Mouse (Mus musculus): ENCODE measurements at regions not wholly inside any gene's neighbourhood (a gene's known extent, or its start where the extent isn't known, plus 50 kb on each side); places are given as distances from the start of the nearest gene placed in this dataset.

DNA sequence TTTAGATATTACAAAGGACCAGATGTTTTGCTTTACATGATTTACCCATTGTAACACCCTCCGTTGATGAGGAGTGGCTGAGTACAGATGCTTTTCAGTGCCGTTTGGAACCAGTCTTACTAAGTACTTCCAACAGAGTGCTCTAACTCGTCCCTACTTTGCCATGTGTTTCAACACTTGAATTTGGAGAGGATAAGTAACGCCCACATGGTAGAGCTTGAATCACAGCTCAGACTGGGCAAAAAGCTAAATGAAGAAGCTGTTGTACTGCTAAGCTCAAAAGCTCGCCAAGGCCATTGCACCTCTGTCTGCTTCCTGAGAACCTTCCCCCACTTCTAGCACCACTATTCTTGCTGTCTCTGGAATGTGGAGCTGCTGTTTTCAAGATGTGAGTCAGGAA, 471.1 kb downstream of the Nfib start:
- no peak for DNase-seq

DNA sequence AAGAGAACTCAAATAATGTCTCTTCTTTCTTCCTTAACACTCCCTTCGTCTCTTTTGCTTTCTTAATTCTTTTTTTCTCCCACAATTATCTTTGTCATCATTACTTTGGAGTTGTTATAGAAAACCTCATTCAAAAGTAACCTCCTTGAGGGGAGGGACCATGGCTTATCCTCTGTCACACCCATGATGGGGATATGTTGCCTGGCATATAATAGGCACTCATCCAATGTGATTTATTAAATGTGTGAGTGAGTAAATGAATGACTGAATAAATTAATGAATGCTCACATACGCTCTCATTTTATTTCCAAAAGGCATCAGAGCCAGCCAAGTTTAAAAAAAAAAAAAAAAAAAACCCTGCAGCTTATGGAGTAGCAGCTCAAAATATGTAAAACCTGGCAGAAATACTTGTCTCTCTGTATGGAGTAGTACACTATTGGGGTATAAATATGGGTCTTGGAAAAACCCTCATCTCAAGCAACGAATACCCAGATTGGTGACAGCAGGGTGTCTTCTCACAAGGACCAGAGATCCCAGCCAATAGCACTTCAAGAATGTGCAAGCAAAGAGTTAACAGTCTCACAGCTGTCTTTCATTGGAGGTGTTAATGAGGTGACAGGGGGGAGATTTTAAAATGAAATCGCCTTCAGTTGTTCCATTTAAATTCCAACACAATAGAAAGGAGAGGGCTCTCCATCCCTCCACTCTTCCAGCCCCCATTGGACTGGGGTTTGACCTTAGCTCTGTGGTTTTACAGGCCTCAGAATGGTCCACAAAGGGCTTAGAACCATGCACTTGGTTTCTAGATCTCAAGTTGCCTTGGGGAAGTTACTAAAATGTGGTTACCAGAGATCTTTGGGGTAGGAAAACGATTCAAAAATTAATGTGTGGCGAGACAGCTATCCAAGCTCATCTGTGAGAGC, 479.1 kb downstream of the Nfib start:
- DNase-seq = no peak

DNA sequence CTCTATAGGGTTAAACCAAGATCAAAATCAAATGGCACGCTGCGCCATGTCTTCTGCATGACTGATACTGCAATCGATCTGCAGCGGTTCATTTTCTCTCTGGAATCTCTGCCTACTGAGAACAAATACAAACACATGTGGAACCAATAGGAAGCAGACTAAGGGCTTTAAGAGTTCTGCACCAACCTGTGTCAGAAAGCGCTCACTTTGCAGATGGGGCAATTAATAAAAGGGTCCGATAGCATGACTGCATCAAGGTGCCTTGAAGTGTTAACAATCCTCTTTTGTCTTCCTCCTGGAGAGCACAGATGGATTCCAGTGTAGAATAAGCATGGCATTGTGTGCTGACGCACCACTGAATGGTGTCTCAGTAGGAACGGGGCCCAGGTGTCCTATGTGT, 484.8 kb downstream of the Nfib start:
- DNase-seq = no peak

DNA sequence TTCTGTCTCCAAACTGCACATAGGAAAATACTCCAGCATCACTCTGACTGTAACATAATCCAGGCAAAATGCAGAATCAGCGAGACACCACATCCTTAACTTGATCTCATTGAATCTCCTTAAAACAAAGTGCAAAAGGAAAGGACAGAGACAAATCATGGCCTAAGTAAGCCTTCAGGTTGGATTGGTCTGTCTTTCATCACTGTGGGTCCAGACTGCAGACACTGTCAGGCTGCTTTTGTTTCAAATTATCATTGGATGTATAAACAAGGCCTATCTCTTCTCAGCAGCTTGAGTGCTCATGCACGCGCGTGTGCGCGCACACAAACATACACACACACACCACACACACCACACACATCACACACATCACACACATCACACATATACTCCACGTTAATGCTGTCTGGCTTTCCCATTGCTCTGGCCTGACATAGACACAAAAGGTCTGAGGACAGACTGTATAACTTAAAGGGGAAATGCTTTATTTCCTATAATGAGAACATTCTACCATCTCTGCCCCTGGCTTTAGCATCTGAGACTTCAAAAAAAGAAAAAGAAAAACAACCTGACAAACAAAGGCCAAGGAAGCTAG, 485.3 kb downstream of the Nfib start:
- no peak for DNase-seq

DNA sequence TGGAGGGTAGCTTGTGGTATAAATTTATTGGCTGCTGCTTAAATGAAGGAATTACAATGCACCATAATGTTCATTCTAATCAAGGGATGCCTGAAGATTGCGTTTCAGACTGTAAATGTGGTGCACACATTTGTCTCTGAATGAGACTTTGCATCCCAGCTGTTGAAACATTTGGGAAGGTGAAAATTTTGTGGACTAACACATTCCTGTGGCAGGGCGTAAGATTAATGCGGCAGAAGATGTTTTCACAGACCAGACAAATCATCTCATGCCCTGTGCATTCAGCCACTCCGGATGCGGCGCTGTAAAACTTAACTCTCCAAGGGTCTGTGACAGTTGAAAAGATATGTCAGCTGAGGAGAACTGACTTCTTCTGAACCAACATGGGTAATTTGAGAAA, 486.9 kb downstream of the Nfib start:
- DNase-seq = no peak

DNA sequence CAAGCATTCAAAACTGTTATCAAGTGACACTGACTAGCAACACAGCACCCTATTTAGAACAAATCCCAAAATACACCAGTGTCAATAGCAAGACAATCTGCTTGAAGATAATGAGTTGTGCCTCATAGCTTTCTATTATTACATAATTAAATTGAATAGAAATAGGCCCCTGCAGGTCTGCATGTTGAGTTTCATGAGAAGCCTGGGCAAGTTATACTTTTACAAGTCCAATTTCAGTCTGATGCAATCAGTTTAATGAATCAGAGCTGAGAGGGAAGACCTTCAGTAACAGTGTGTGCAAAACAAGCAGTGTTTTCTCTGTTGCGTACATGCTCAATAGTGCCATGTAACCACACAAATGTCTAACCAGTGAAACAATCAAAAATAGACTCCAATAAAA, 498.5 kb downstream of the Nfib start:
- DNase-seq = no peak

DNA sequence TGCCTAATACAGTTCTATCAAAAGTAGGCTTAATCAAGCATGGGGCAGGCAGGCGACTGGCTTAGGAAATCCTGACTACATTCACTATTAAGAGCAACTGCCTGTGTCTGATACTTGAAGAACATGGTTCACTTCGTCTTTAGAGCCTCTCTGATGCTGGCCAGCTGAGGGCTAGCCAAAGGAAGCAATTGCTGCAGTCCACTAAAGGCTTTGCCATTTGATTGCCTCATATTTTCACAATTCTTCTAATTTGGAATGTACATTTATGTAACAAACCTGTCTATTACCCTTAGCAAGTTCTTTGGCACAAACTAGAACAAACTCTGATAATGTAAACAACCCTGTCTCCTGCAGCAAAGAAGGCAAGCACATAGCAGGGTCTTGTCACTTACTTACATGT, 505.2 kb downstream of the Nfib start:
- no peak for DNase-seq

- no peak for DNase-seq
Measured at GRCm38 (mm10) chr4:82199118-82199517, 506.4 kb downstream of the Nfib start.

- no peak for DNase-seq
Measured at GRCm38 (mm10) chr4:82197611-82198010, 507.9 kb downstream of the Nfib start.

DNA sequence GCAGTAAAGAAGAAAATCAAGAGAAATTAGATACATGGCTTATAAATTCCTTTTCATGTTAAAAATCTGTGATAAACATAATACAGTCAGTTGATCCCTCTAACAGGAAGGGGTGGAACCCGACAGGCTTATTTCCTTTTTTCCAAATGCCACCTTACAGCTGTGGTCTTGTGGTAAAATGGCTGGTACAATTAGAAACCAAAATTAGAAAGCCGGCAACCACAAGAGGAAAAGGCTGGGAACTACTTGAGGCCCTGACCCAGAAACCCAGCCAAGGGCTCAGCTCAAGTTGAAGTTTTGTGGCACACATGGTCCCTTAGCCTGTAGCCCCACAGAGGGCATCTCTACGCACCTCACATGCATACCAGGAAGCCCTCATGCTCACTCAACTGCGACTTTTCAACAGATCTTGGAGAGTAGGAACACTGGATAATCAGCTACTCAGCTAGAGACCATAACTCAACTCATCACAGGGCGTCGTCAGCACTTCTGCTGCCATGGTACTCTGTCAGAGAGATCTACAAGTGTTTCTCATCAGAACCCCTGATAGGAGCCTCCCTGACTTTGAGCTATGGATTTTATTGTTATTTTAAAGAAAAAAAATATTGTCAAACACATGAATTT, 509.4 kb downstream of the Nfib start:
- DNase-seq = no peak

DNA sequence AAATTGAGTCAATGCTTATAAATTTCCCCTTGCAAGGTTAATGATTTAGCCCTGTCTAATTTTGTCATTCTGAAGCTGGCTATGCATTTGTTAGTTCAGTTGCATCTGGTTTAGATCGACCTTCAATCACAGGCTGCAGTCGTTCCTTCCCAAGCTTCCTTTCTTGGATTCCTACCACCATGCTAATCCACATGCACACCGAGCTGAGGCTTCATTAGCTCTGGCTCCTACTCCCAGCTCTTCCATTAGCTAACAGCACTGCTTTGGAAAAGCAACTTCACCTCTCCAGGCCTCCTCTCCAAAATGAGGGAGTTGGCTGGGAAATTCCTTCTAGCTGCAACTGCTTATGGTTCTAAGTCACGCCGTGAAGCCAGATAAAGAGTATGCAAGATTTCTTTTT, 511.6 kb downstream of the Nfib start:
- DNase-seq = no peak

DNA sequence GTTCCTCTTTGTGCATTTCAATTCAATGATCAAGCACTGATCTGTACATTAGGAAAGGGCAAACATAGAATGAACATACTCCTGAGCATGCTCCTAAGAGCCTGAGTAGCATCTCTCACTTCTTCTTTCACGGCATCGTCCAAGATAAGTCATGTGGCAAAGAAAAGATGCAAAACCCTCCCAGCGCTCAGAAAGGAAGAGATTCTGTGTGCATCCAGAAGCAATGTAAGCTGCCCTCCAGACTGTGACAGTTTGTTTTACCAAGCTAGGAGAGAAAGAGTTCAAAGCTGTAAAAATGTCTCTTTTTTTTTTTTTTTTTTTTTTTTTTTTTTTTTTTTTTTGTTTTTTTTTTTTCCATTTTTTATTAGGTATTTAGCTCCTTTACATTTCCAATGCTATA, 518.7 kb downstream of the Nfib start:
- no peak for DNase-seq

GRCm38 (mm10) chr4:82183974-82184373, 521.6 kb downstream of the Nfib start:
- no peak for DNase-seq

GRCm38 (mm10) chr4:82178112-82178511, 527.4 kb downstream of the Nfib start:
- DNase-seq = no peak

DNA sequence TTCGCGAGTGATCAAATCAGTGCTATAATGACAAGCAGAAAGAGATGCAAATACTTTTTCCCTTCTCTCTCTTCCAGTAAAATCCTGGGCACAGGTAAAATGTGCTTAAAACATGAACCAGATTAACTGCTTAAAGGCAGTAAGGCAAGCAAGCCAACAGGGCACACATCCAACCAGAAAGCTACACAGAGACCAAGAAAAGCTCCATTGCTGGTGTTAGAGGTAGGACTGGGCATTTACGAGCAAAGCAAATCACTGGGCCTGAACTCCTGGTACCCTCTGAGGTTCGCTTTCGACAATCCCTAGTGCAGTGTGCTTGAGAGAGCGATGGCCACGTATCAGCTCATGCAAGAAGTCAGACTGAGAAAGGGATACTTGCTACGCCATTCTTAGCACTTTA, 528.8 kb downstream of the Nfib start:
- no peak for DNase-seq

GRCm38 (mm10) chr4:82173461-82174085, 532.0 kb downstream of the Nfib start:
- no peak for DNase-seq

DNA sequence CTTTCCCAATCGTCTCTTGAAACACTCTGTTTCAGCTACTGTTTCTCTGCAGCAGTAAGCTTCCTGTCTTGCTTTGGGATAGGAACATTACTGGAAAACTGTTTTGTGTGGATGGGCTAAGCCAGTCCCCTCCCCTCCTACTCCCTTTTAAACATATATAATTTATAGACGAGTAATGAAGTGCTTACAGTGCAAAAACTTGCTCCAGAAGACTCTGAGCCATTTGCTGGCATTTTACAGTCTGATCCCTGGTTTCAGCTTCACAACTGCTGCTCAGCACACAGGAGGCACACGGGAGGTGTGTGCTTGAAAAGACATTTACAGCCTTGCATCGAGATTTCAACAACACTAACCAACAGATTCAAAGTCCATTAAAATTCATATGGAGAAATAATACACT, 534.6 kb downstream of the Nfib start:
- no peak for DNase-seq

- DNase-seq = no peak
Measured at GRCm38 (mm10) chr4:82168032-82168431, 537.5 kb downstream of the Nfib start.

DNA sequence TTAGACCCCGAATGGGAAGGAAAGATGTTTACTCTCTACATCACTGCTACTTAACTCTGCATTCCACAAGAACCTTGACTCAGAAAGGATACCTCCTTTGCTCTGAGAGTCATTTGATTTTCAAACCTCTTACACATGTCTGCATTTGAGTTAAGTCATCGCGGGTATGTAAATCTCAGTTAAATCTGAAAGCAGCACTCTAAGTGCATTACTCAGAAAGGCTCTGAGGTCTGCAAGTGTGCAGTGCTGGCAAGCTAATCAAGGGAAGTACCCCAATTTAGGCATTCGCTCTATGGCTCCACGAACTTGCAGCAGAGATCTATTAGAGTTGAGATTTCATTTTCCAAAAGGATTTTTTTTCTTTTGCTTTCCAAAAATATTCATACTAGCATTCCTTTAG, 538.2 kb downstream of the Nfib start:
- DNase-seq = no peak

DNA sequence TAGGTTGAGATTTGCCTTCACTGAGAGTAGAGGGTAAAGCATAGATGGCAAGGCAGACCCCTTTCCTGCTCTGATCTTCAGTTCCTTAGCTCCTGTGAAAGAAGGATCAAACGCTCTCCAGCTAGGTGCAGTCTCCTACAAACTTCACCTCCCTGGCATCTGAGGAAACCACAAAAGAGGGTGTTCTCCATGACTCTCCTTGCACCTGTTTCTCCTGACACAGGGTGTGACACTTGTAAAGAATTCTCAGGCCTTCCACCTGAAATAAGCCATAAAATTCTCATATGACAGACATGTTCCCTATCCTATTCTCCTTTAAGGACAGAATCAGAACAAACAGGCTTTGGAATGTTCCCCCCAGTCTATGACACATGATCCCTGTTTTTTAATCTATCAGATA, 538.7 kb downstream of the Nfib start:
- DNase-seq = no peak

- no peak for DNase-seq
Measured at GRCm38 (mm10) chr4:82166087-82166486, 539.5 kb downstream of the Nfib start.

DNA sequence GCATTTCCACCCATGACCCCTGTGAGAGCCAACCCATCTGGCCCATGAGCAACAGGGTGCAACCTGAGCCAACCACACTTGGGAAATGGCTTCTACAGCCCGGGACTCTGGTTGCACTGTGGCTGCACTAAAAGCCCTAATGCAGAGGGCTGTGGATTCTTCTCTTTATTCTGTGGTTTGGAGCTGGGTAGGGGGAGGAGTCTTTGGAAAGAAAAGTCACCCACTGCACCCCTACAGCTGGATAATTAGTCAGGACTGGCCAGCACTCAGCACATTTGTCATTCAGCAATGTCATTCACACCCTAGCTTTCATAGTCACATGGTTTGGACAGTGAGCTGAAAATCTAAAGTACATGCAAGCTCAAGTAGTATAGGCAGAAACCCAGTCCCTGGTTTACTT, 541.5 kb downstream of the Nfib start:
- DNase-seq = no peak

GRCm38 (mm10) chr4:82161818-82162217, 543.7 kb downstream of the Nfib start:
- DNase-seq = no peak

Measured in layer of hippocampus, postnatal 36 days (tissue).